19 mouse cellular contexts compared by ENCODE assay signal in the genomic region with DNA sequence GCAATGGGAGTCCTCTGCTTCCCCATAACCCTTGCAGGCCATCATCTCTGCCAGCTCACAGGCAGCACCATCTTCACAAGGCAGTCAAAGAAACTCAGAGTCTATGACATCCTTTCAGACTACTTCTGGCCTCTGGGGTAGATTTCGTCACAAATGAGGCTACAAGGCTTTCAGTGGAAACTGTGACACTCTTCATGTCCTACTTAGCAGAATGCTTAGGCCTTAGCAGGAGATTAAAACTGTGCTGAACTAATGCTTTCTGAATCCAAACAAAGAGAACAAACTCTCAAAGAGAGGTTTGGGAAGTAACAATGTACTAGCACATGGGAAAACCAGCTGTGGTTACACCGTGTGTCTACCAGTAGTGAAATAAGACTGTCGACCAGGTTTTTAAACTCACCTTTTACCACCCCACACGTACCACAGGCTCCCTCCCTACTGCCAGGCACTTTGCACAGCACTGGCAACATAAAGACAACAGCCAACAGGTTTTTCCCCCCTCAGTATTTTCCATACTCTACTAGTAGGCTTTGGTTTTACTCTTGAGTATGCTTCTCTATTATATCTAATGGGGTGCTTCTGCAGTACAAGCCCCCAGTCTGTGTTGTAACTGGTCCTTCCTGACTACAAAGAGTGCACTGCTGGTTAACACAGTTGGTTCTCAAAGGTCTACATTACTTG. TPM values are rescaled to one million over a fixed set of nuclear protein-coding genes. Genes with fewer than 3 reads are reported as not detected.
DNase-seq lines count a peak whose midpoint lies in the region; ATAC-seq and TF ChIP-seq lines count a peak whose summit lies in the region.
"Had no signal": no experiment of that assay in that cellular context is flagged by ENCODE, and none has a peak within 500 bp of the region (broad histone marks: within the 10 kb centered on the region; RNA-seq: fewer than 3 reads in every experiment).

No protein-coding gene starts in this region.

- no peak overlapping the region for H3K9ac ChIP-seq in liver, embryonic 13.5 days
- no peak overlapping the region for H3K9ac ChIP-seq in liver, embryonic 11.5 days (ENCODE audit: low read depth, low read length)
- H3K9ac ChIP-seq in intestine, postnatal 0 days (ENCODE audit: low read depth, low read length) = no peak overlapping the region
- H3K9ac ChIP-seq: limb, embryonic 12.5 days; liver, embryonic 15.5 days had no signal

- 74% methylated on average over 4 of the region's 4 CpGs for WGBS in liver, embryonic 13.5 days (ENCODE audit: insufficient replicate concordance)
- 82% methylated on average over 4 of the region's 4 CpGs for WGBS in liver, embryonic 11.5 days
- 75% methylated on average over 4 of the region's 4 CpGs for WGBS in intestine, postnatal 0 days

- no peak for TF ChIP-seq CTCF in intestine, postnatal 0 days (IDR thresholded peaks at IDR 0.05; ENCODE audit: low read depth)

- H3K9me3 ChIP-seq in liver, embryonic 13.5 days (replicated peaks) = no peaks in the 10 kb centered on the region
- no peaks in the 10 kb centered on the region for H3K9me3 ChIP-seq in liver, embryonic 11.5 days (ENCODE audit: control insufficient read depth, low read length)
- no peaks in the 10 kb centered on the region for H3K9me3 ChIP-seq in intestine, postnatal 0 days (ENCODE audit: control insufficient read depth)
- H3K9me3 ChIP-seq: embryonic facial prominence, embryonic 10.5 days; heart, embryonic 10.5 days; hindbrain, embryonic 10.5 days; limb, embryonic 12.5 days; liver, embryonic 15.5 days had no signal

- H3K27ac ChIP-seq in liver, embryonic 13.5 days = peak overlapping the region; percentile 39; the same call in 1 of the 2 replicates
- H3K27ac ChIP-seq in liver, embryonic 11.5 days (ENCODE audit: low read depth, low read length) = no peak overlapping the region
- H3K27ac ChIP-seq in brown adipose tissue, adult 24 weeks (replicated peaks; ENCODE audit: low read depth, low read length) = peak overlapping the region; percentile 35
- no peak overlapping the region for H3K27ac ChIP-seq in intestine, postnatal 0 days (ENCODE audit: low read depth, low read length)
- H3K27ac ChIP-seq: embryonic facial prominence, embryonic 10.5 days; heart, embryonic 10.5 days; hindbrain, embryonic 10.5 days; limb, embryonic 12.5 days; liver, embryonic 15.5 days had no signal

- H3K4me2 ChIP-seq in liver, embryonic 13.5 days = no peak overlapping the region
- H3K4me2 ChIP-seq in liver, embryonic 11.5 days = no peak overlapping the region
- no peak overlapping the region for H3K4me2 ChIP-seq in intestine, postnatal 0 days (replicated peaks; ENCODE audit: low read depth)
- H3K4me2 ChIP-seq: limb, embryonic 12.5 days; liver, embryonic 15.5 days had no signal

- ATAC-seq in liver, embryonic 13.5 days (ENCODE audit: low read depth) = no peak
- no peak for ATAC-seq in liver, embryonic 11.5 days (replicated peaks; ENCODE audit: low FRiP score)
- no peak for ATAC-seq in intestine, postnatal 0 days

- peaks cover 77% of the 10 kb centered on the region for H3K4me1 ChIP-seq in liver, embryonic 13.5 days (replicated peaks)
- peaks cover 20% of the 10 kb centered on the region for H3K4me1 ChIP-seq in liver, embryonic 11.5 days (replicated peaks; ENCODE audit: control insufficient read depth, insufficient read depth, low read length)
- peaks cover 19% of the 10 kb centered on the region for H3K4me1 ChIP-seq in brown adipose tissue, adult 24 weeks (ENCODE audit: control insufficient read depth, insufficient read depth, insufficient read length, low read length)
- H3K4me1 ChIP-seq in intestine, postnatal 0 days (replicated peaks; ENCODE audit: control insufficient read depth, insufficient read depth, low read length) = 0 out of 2 replicates have a peak, but pooled peaks cover 10% of the 10 kb centered on the region

- no peaks in the 10 kb centered on the region for H3K27me3 ChIP-seq in liver, embryonic 13.5 days
- no peaks in the 10 kb centered on the region for H3K27me3 ChIP-seq in liver, embryonic 11.5 days (replicated peaks; ENCODE audit: control insufficient read depth, insufficient read depth, low read length)
- no peaks in the 10 kb centered on the region for H3K27me3 ChIP-seq in intestine, postnatal 0 days (replicated peaks; ENCODE audit: control insufficient read depth, insufficient read depth, low read length)
- H3K27me3 ChIP-seq: limb, embryonic 12.5 days; liver, embryonic 15.5 days had no signal

- no peak overlapping the region for H3K4me3 ChIP-seq in liver, embryonic 13.5 days (replicated peaks)
- no peak overlapping the region for H3K4me3 ChIP-seq in liver, embryonic 11.5 days (ENCODE audit: low read depth, low read length)
- H3K4me3 ChIP-seq in brown adipose tissue, adult 24 weeks (ENCODE audit: insufficient read depth, low read depth, low read length) = no peak overlapping the region
- H3K4me3 ChIP-seq in intestine, postnatal 0 days (ENCODE audit: low read depth, low read length) = no peak overlapping the region
- H3K4me3 ChIP-seq: embryonic facial prominence, embryonic 10.5 days; heart, embryonic 10.5 days; hindbrain, embryonic 10.5 days; limb, embryonic 12.5 days; liver, embryonic 15.5 days had no signal

- no peak for DNase-seq in liver, embryonic 13.5 days
- no peak for DNase-seq in liver, embryonic 11.5 days (ENCODE audit: low spot score)
- peak; percentile 68 for DNase-seq in 416B (ENCODE audit: low read depth)
- DNase-seq in CD4-positive helper T cell, adult 2 months (ENCODE audit: low read depth, low spot score) = peak; percentile 36
- DNase-seq in neural tube, embryonic 10.5 days (ENCODE audit: extremely low spot score, low spot score) = no peak
- DNase-seq: cerebellum, adult 8-10 months; gastrocnemius, postnatal 36 days; kidney, adult 8-10 months; kidney, postnatal 36 days; lung, postnatal 14 days; right cerebral cortex, adult 18-20 months; thymus, adult 18-20 months had no signal

- H3K36me3 ChIP-seq in liver, embryonic 13.5 days = no peaks in the 10 kb centered on the region
- no peaks in the 10 kb centered on the region for H3K36me3 ChIP-seq in liver, embryonic 11.5 days (ENCODE audit: control insufficient read depth, insufficient read depth, low read length)
- H3K36me3 ChIP-seq in intestine, postnatal 0 days (ENCODE audit: control insufficient read depth, insufficient read depth) = no peaks in the 10 kb centered on the region
- H3K36me3 ChIP-seq: embryonic facial prominence, embryonic 10.5 days; heart, embryonic 10.5 days; hindbrain, embryonic 10.5 days; limb, embryonic 12.5 days; liver, embryonic 15.5 days had no signal

RNA-seq across cellular contexts. Expression of a gene that starts 15.8 kb away (rescaled TPM):
- 21.9 and 25.3 TPM in 2 replicates for polyA plus RNA-seq in liver, embryonic 13.5 days (2015; fragmentation: Nextera tagmentation; extraction: Ambion mirVana)
- polyA plus RNA-seq in liver, embryonic 11.5 days (2014; fragmentation: Nextera tagmentation; extraction: Ambion mirVana) = 19.3 TPM in 2 replicates
- 62.7 and 65.5 TPM in 2 replicates for polyA plus RNA-seq in brown adipose tissue, adult 24 weeks (2012; ENCODE audit: insufficient read depth, insufficient read length, missing spikeins)
- 19.6 and 22.5 TPM in 2 replicates for polyA plus RNA-seq in intestine, postnatal 0 days (2015; fragmentation: Nextera tagmentation; extraction: Ambion mirVana)

Comparison
In these comparisons a context has a peak if more than half of its experiments do, and no peak if none do; other contexts are left out.
1. H3K27ac ChIP-seq: peak in liver, embryonic 13.5 days (single experiment) and brown adipose tissue, adult 24 weeks (single experiment); none in liver, embryonic 11.5 days (single experiment) and intestine, postnatal 0 days (single experiment).
2. DNase-seq: peak in 416B (single experiment) and CD4-positive helper T cell, adult 2 months (single experiment); none in liver, embryonic 13.5 days (single experiment), liver, embryonic 11.5 days (single experiment) and neural tube, embryonic 10.5 days (single experiment).